Mouse (Mus musculus): ENCODE measurements around the gene Nrxn2. TPM values are rescaled to one million over a fixed set of nuclear protein-coding genes. Genes with fewer than 3 reads are reported as not detected.

The Nrxn2 gene
- total and polyA plus RNA-seq, 3 experiments = 0.20 to 0.71 (median 0.30) TPM

DNA sequence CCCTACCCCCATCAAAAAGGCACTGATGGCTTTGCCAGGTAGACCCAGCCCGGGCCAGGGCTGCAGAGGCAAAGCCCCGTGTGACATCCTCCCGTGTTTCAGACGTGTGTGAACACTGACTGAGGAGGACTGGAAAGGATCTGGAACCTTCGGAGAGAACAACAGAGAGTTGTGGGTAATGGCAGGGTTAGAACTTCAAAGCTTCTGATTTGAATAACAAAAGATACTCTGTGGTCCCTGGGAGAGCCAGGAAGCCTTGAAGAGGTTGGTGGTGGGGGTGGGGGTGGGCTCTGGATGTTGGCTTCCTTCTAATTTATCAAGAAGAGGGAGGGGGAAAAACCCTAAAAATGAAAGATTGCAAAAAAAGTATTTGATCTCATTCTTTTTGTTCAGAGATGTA, 151.0 kb downstream of the Nrxn2 start:
- Histone ChIP-seq H3K9me3 (replicated peaks; ENCODE audit: low read length) (no peaks in the 10 kb centered on the region), H3K79me2 (replicated peaks; ENCODE audit: control insufficient read depth, extremely low read depth, insufficient read depth, poor library complexity, severe bottlenecking) (no peaks in the 10 kb centered on the region), H3K36me3 (replicated peaks in 1 of 2; ENCODE audit: control insufficient read depth in 1 of 2, insufficient read depth in 1 of 2, low read length in 1 of 2) (no peaks in the 10 kb centered on the region), H3K4me2 (ENCODE audit: insufficient read depth, low read depth, poor library complexity, severe bottlenecking) (peak overlapping the region; percentile 12; the same call in 1 of the 2 replicates), H3K4me3 (replicated peaks in 1 of 3; ENCODE audit: low read depth in 2 of 3, low read length in 2 of 3, poor library complexity in 1 of 3) (no peak overlapping the region), H3K9ac (ENCODE audit: insufficient read depth, low read depth) (no peak overlapping the region), H3K4me1 (ENCODE audit: control insufficient read depth in 1 of 2, insufficient read depth in 2 of 2) (peaks cover 21 to 78% of the 10 kb centered on the region in 2 experiments), H3K27ac (ENCODE audit: insufficient read depth, low read depth) (no peak overlapping the region), H3K27me3 (replicated peaks) (no peaks in the 10 kb centered on the region)
- dilution Hi-C loops (cut with MboI; ENCODE audit: extremely low pct_ligation_motif_present, extremely low pct_unique_long_range_greater_than_20kb, low sequenced_read_pairs) (no loop called here), in situ Hi-C loops (cut with MboI; ENCODE audit: low pct_ligation_motif_present, low pct_unique_long_range_greater_than_20kb, low sequenced_read_pairs) (no loop called here)
- DNase-seq (ENCODE audit: extremely low read depth) = no peak
- no peak for TF ChIP-seq KAT2A (IDR thresholded peaks at IDR 0.05; ENCODE audit: insufficient replicate concordance, low read length)
- TF ChIP-seq ZC3H11A (IDR thresholded peaks at IDR 0.05; ENCODE audit: low read depth, low read length) = no peak
- no peak for TF ChIP-seq ZNF384 (IDR thresholded peaks at IDR 0.05; ENCODE audit: low read depth, low read length)
- no peak for TF ChIP-seq UBTF (IDR thresholded peaks at IDR 0.05; ENCODE audit: low read depth, low read length)
- TF ChIP-seq JUN (IDR thresholded peaks at IDR 0.05; ENCODE audit: insufficient read depth, low read depth, low read length) = no peak

GRCm38 (mm10) chr19:6571476-6571875, 152.9 kb downstream of the Nrxn2 start:
- in situ Hi-C loops (cut with MboI; ENCODE audit: low pct_ligation_motif_present, low pct_unique_long_range_greater_than_20kb, low sequenced_read_pairs) (no loop called here), dilution Hi-C loops (cut with MboI; ENCODE audit: extremely low pct_ligation_motif_present, extremely low pct_unique_long_range_greater_than_20kb, low sequenced_read_pairs) (no loop called here)
- Histone ChIP-seq H3K27ac (ENCODE audit: insufficient read depth, low read depth) (no peak overlapping the region), H3K27me3 (replicated peaks) (no peaks in the 10 kb centered on the region), H3K79me2 (replicated peaks; ENCODE audit: control insufficient read depth, extremely low read depth, insufficient read depth, poor library complexity, severe bottlenecking) (no peaks in the 10 kb centered on the region), H3K4me2 (ENCODE audit: insufficient read depth, low read depth, poor library complexity, severe bottlenecking) (no peak overlapping the region), H3K4me1 (ENCODE audit: control insufficient read depth in 1 of 2, insufficient read depth in 2 of 2) (peaks cover 22 to 74% of the 10 kb centered on the region in 2 experiments), H3K9me3 (replicated peaks; ENCODE audit: low read length) (no peaks in the 10 kb centered on the region), H3K36me3 (replicated peaks in 1 of 2; ENCODE audit: control insufficient read depth in 1 of 2, insufficient read depth in 1 of 2, low read length in 1 of 2) (no peaks in the 10 kb centered on the region), H3K9ac (ENCODE audit: insufficient read depth, low read depth) (no peak overlapping the region), H3K4me3 (replicated peaks in 1 of 3; ENCODE audit: low read depth in 2 of 3, low read length in 2 of 3, poor library complexity in 1 of 3) (no peak overlapping the region)
- no peak for DNase-seq (ENCODE audit: extremely low read depth)
- TF ChIP-seq RAD21 (IDR thresholded peaks at IDR 0.05; ENCODE audit: low read depth, low read length) = no peak
- no peak for TF ChIP-seq TCF12 (IDR thresholded peaks at IDR 0.05; ENCODE audit: low read depth, low read length)
- no peak for TF ChIP-seq CHD1 (IDR thresholded peaks at IDR 0.05; ENCODE audit: low read depth, low read length)
- no peak for TF ChIP-seq E2F4 (IDR thresholded peaks at IDR 0.05; ENCODE audit: insufficient replicate concordance, low read depth, low read length)
- TF ChIP-seq MXI1 (IDR thresholded peaks at IDR 0.05; ENCODE audit: low read depth, low read length) = no peak
- no peak for TF ChIP-seq RCOR1 (conservative IDR thresholded peaks at IDR 0.05; ENCODE audit: low read depth, low read length)
- TF ChIP-seq POLR2AphosphoS2 (IDR thresholded peaks at IDR 0.05; ENCODE audit: low read depth, low read length) = no peak
- no peak for TF ChIP-seq ZKSCAN1 (IDR thresholded peaks at IDR 0.05; ENCODE audit: borderline replicate concordance, low read depth, low read length)
- no peak for TF ChIP-seq IRF4 (IDR thresholded peaks at IDR 0.05; ENCODE audit: low read depth, low read length)
- no peak for TF ChIP-seq JUN (IDR thresholded peaks at IDR 0.05; ENCODE audit: insufficient read depth, low read depth, low read length)
- no peak for TF ChIP-seq KAT2A (IDR thresholded peaks at IDR 0.05; ENCODE audit: insufficient replicate concordance, low read length)
- no peak for TF ChIP-seq MEF2A (IDR thresholded peaks at IDR 0.05; ENCODE audit: borderline replicate concordance, low read depth, low read length)
- TF ChIP-seq MYC (IDR thresholded peaks at IDR 0.05; ENCODE audit: low read depth, low read length) = no peak
- TF ChIP-seq NELFE (IDR thresholded peaks at IDR 0.05; ENCODE audit: low read depth, low read length) = no peak
- TF ChIP-seq HCFC1 (IDR thresholded peaks at IDR 0.05; ENCODE audit: low read depth, low read length) = no peak

All from CH12.LX (cell line).